Mouse (Mus musculus) embryonic facial prominence, embryonic 11.5 days (tissue): Measurements from ENCODE around the gene Pum1. TPM values are rescaled to one million over a fixed set of nuclear protein-coding genes. Genes with fewer than 3 reads are reported as not detected.
"Not testable (repeated sequence)": the region's sequence is repeated elsewhere in the genome, so short reads cannot be mapped to it uniquely, and the experiment has no call there.

Experiments used
- ATAC-seq: fragments of 200-750 bp; cut with Nextera tagmentation; replicated peaks from 2 replicates; pipeline ENCODE4 v1.8.0; 2017; ENCODE audit warnings: low read depth; ENCODE audit not compliant: insufficient number of reproducible peaks, low FRiP score, low TSS enrichment
- DNase-seq: peaks from one replicate; pipeline ENCODE4 v3.0.0-alpha.2; 2015; ENCODE audit warnings: low spot score
- H3K27ac ChIP-seq: fragments of 300-500 bp; sonication (generic); replicated peaks from 2 replicates; pipeline ENCODE4 v1.5.1; 2014; ENCODE audit warnings: mild to moderate bottlenecking, low read depth, low read length, control low read depth
- H3K27me3 ChIP-seq: fragments of 300-500 bp; sonication (generic); 2 replicates; pipeline ENCODE4 v1.6.1; 2014; ENCODE audit warnings: mild to moderate bottlenecking, low read length, moderate library complexity, mixed read lengths; ENCODE audit not compliant: control insufficient read depth, insufficient read depth
- H3K36me3 ChIP-seq: fragments of 300-500 bp; sonication (generic); replicated peaks from 2 replicates; pipeline ENCODE4 v1.6.1; 2014; ENCODE audit warnings: low read depth, mild to moderate bottlenecking, low read length, moderate library complexity, mixed read lengths; ENCODE audit not compliant: control insufficient read depth, insufficient read depth
- H3K4me1 ChIP-seq: fragments of 300-500 bp; sonication (generic); 2 replicates; pipeline ENCODE4 v1.6.1; 2014; ENCODE audit warnings: low read length, mixed read lengths; ENCODE audit not compliant: control insufficient read depth, insufficient read depth
- H3K4me2 ChIP-seq: fragments of 300-500 bp; sonication (generic); 2 replicates; pipeline ENCODE4 v1.6.1; 2014; ENCODE audit warnings: low read depth, mild to moderate bottlenecking, control low read depth, low read length, moderate library complexity
- H3K4me3 ChIP-seq: fragments of 300-500 bp; sonication (generic); 2 replicates; pipeline ENCODE4 v1.5.1; 2014; ENCODE audit warnings: low read depth, low read length, control low read depth
- H3K9ac ChIP-seq: fragments of 300-500 bp; sonication (generic); replicated peaks from 2 replicates; pipeline ENCODE4 v1.6.1; 2014; ENCODE audit warnings: mild to moderate bottlenecking, control low read depth, low read length
- H3K9me3 ChIP-seq: fragments of 300-500 bp; sonication (generic); replicated peaks from 2 replicates; pipeline ENCODE4 v1.6.1; 2016; ENCODE audit warnings: mild to moderate bottlenecking, low read length, inconsistent platforms, mixed read lengths; ENCODE audit not compliant: control insufficient read depth
- WGBS: fragments of 180-500 bp; shearing (Covaris S2); extraction: QIAGEN DNeasy Blood & Tissue Kit; methylation state at CpG from one replicate; pipeline ENCODE4 v1.1.7; 2014; 5-methylcytosine and 5-hydroxymethylcytosine counted together
- polyA plus RNA-seq: library from polyadenylated mRNA; unstranded; fragments of >200 nt; fragmentation: Nextera tagmentation; extraction: Ambion mirVana; gene quantifications from 2 replicates; pipeline ENCODE4 v1.2.1, GENCODE M21; 2014

Gene Pum1
- polyA plus RNA-seq, 1 experiment from 2014 or later: 88.5 TPM

DNA sequence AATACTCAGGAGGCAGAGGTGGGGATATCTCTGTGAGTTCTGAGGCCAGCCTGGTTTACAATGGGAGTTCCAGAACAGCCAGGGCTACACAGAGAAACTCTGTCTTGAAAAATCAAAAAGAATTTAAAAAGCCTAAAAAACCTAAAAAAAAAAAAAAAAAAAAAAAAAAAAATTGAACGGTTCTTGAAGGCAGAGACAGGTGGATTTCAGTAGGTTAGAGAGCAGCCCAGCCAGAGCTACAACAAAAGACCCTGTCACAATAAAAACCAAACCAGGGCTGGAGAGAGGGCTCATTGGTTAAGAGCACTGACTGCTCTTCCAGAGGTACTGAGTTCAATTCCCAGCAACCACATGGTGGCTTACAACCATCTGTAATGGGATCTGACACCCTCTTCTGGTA is 816 bp upstream of the Pum1 start:
- H3K4me3 ChIP-seq: not testable (repeated sequence)
- 67% methylated on average over 1 of the region's 1 CpGs for WGBS

DNA sequence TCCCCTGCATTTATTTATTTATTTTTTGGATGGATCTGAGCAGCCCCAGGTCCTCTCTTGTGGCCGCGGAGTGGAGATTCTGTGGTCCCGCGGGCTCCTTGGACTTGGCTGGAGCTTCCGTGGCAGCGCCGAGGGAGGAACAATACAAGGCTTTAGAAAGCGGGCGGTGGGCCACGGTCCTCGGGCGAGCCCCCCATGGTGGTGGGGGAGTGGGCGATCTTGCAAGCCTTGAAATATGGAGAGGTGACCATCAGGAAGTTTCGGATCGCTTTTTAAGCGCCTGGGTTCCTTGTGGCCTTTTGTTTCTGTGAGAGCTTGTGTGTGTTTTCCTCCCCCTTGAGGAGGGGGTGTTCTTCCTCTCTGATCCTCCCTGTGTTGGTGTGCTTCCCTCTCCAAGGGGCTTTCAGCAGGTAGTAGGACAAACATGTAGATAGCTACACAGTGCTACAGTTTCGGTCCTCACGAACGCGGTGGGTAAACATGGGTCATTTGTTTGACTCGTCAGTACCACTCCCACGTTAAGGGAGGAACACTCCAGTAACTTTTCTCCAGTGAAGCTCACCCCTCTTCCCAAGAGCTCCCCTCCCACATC is 785 bp downstream of the Pum1 start:
- DNase-seq: peak; percentile 52
- Histone ChIP-seq H3K4me3 (peak overlapping the region; percentile 87), H3K9me3 (no peaks in the 10 kb centered on the region), H3K27ac (peak overlapping the region; percentile 89), H3K27me3 (no peaks in the 10 kb centered on the region), H3K36me3 (no peaks in the 10 kb centered on the region), H3K4me2 (peak overlapping the region; percentile 52), H3K4me1 (peaks cover 1% of the 10 kb centered on the region; the same call in 1 of the 2 replicates), H3K9ac (peak overlapping the region; percentile 98)
- 0% methylated on average over 22 of the region's 22 CpGs for WGBS
- ATAC-seq: peak; percentile 61; the same call in 1 of the 2 replicates

More for the DNA sequence above, 816 bp upstream of the Pum1 start:
- H3K27ac ChIP-seq, H3K27me3 ChIP-seq, H3K9me3 ChIP-seq, H3K36me3 ChIP-seq, DNase-seq, H3K4me2 ChIP-seq, ATAC-seq, H3K4me1 ChIP-seq, H3K9ac ChIP-seq: not testable (repeated sequence)

DNA sequence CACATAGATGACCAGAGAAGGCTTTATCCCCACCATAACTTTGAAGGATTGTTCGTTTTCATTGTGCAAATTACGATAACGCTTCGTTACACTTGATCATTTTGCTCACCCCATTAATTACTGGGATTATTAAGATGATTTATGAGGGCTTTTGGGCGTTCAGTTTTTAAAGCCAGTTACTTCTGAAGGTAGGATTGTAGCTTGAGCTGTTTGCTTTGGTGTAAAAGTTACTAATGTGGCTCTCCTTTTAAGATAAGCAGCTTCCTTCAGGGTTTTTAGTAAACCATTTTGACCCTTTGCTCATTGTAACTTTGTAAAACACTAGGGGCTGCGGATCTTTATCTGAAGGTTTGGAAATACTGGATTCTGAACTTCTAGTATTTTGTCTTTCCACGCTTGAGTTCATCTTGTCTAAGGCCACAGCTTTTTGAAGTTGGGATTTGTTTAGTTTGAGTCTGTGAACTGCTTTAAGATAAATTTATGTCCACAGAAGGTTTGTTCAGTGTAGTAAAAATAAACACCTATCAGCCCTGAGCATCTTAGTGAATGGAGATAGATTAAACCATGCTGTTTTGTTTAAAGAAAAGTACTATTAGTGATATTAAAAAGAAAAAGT is 1.4 kb downstream of the Pum1 start:
- WGBS: 9% methylated on average over 7 of the region's 7 CpGs
- H3K4me3 ChIP-seq: peak overlapping the region; percentile 87
- H3K9ac ChIP-seq: peak overlapping the region; percentile 98
- no peaks in the 10 kb centered on the region for H3K36me3 ChIP-seq
- no peak for ATAC-seq
- H3K4me2 ChIP-seq: peak overlapping the region; percentile 52
- no peak overlapping the region for H3K27ac ChIP-seq
- DNase-seq: no peak
- H3K27me3 ChIP-seq: no peaks in the 10 kb centered on the region
- no peaks in the 10 kb centered on the region for H3K9me3 ChIP-seq
- H3K4me1 ChIP-seq: peaks cover 3% of the 10 kb centered on the region; the same call in 1 of the 2 replicates

DNA sequence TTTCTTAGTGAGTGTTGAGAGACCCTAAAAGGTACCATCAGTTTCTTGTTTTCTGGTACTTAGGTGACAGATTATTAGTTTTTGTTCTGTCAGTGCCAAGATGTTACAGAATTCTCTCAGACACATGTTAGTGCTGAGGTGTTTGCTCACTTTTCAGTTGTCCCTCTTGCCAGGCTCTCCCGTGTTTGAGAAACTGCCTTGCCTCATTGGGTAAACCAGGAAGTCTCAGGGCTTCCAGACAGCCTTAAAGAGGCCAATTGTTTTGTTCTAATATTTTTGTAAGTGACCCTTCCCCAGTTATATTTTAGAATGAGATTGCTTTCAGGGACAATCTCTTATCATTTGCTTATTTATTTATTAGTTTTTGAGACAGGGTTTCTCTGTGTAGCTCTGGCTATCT is 2.1 kb downstream of the Pum1 start:
- no peaks in the 10 kb centered on the region for H3K9me3 ChIP-seq
- no peak overlapping the region for H3K9ac ChIP-seq
- no peak for ATAC-seq
- no peak for DNase-seq
- no peaks in the 10 kb centered on the region for H3K27me3 ChIP-seq
- peaks cover 3% of the 10 kb centered on the region; the same call in 1 of the 2 replicates for H3K4me1 ChIP-seq
- peak overlapping the region; percentile 87 for H3K4me3 ChIP-seq
- no peaks in the 10 kb centered on the region for H3K36me3 ChIP-seq
- 21% methylated on average over 1 of the region's 1 CpGs for WGBS
- H3K27ac ChIP-seq: no peak overlapping the region
- H3K4me2 ChIP-seq: peak overlapping the region; percentile 27; the same call in 1 of the 2 replicates

DNA sequence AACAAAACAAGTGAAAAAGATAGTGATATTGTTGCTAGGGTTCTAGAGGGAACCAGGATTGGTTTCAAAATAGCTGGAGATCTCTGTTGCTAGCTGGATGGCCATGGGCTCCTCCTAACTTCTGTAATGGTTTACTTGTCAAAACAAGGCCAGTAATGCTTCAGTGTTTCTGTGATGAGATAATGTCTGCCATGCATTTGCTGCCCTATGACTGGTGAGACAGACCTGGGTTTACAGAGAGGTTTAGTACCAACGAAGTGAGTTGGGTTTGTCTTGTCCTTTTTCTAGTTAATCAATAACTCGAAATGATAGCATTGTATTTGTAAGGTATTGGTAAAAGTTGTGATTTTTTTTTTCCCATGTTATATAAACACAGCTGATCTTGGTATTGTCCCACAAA is 4.6 kb downstream of the Pum1 start:
- Histone ChIP-seq H3K4me1 (peaks cover 3% of the 10 kb centered on the region; the same call in 1 of the 2 replicates), H3K9ac (no peak overlapping the region), H3K9me3 (no peaks in the 10 kb centered on the region), H3K27me3 (no peaks in the 10 kb centered on the region), H3K4me2 (no peak overlapping the region), H3K36me3 (peaks cover 4% of the 10 kb centered on the region; the same call in 1 of the 2 replicates), H3K27ac (no peak overlapping the region), H3K4me3 (no peak overlapping the region)
- DNase-seq: no peak
- no peak for ATAC-seq
- 76% methylated on average over 2 of the region's 2 CpGs for WGBS

DNA sequence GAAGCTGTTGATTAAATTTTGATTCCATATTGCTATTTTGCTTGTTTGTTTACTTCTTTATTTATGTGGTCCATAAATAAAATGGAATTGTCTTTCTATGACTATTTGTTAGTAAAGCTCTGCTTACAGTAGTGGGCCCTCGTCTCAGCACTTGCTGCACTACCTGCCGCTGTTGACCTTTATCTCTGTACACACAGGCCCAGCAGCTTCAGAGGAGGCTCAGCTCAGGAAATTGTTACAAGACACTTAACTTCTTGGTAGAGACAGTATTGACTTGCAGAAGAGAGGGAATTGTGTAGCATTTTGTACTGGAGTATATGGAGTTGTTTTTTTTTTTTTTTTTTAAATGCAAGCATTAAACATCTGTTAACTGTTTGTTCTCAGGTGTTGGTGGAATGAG is 5.4 kb downstream of the Pum1 start:
- Histone ChIP-seq H3K9me3 (no peaks in the 10 kb centered on the region), H3K9ac (no peak overlapping the region), H3K36me3 (peaks cover 4% of the 10 kb centered on the region), H3K4me3 (no peak overlapping the region), H3K4me1 (peaks cover 3% of the 10 kb centered on the region; the same call in 1 of the 2 replicates), H3K4me2 (no peak overlapping the region), H3K27me3 (no peaks in the 10 kb centered on the region), H3K27ac (no peak overlapping the region)
- WGBS: 59% methylated on average over 2 of the region's 2 CpGs
- ATAC-seq (no peak), DNase-seq (no peak)

DNA sequence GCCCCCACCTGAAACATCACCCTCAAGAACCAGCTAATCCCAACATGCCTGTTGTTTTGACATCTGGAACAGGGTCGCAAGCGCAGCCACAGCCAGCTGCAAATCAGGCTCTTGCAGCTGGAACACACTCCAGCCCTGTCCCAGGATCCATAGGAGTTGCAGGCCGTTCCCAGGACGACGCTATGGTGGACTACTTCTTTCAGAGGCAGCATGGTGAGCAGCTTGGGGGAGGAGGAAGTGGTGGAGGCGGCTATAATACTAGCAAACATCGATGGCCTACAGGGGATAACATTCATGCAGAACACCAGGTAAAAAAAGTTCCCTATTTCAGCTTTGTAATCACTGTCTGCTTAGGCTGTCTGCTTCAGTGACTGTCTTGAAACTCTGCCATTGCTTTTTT is 5.9 kb downstream of the Pum1 start:
- Histone ChIP-seq H3K27me3 (no peaks in the 10 kb centered on the region), H3K36me3 (peaks cover 4% of the 10 kb centered on the region), H3K9ac (no peak overlapping the region), H3K9me3 (no peaks in the 10 kb centered on the region), H3K4me2 (no peak overlapping the region), H3K27ac (no peak overlapping the region), H3K4me3 (no peak overlapping the region), H3K4me1 (peaks cover 3% of the 10 kb centered on the region; the same call in 1 of the 2 replicates)
- DNase-seq: peak; percentile 27
- 60% methylated on average over 7 of the region's 7 CpGs for WGBS
- ATAC-seq: no peak

DNA sequence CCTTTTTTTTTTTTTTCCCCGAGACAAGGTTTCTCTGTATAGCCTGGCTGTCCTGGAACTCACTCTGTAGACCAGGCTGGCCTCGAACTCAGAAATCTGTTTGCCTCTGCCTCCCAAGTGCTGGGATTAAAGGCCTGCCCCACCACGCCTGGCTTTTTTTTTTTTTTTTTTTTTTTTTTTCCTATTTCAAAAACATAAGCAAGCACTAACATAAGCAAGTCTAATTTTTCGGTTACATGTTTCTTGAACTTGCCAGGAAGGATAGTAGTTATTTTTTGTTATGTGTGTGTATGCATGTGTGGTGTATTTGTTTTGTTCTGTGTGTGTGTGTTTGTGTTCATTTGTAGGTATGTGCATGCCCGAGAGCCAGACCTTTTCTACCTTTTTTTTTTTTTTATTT is 6.9 kb downstream of the Pum1 start:
- H3K4me2 ChIP-seq, H3K4me1 ChIP-seq, ATAC-seq, H3K36me3 ChIP-seq, H3K9me3 ChIP-seq, H3K27me3 ChIP-seq, H3K9ac ChIP-seq, H3K4me3 ChIP-seq, H3K27ac ChIP-seq, DNase-seq: not testable (repeated sequence)
- 90% methylated on average over 5 of the region's 5 CpGs for WGBS
